Mouse (Mus musculus): Measurements from ENCODE around the gene 2210016L21Rik. TPM values are rescaled to one million over a fixed set of nuclear protein-coding genes. Genes with fewer than 3 reads are reported as not detected.
"Not testable (repeated sequence)": the region's sequence is repeated elsewhere in the genome, so short reads cannot be mapped to it uniquely, and the experiment has no call there.

Gene 2210016L21Rik
- polyA plus RNA-seq, 1 experiment: 26.1 TPM

- WGBS: 60% methylated on average over 13 of the region's 13 CpGs
- DNase-seq: no peak
- Histone ChIP-seq H3K27ac (ENCODE audit: insufficient read depth, low read depth, low read length) (no peak overlapping the region), H3K36me3 (ENCODE audit: control insufficient read depth, insufficient read depth, low read length) (no peaks in the 10 kb centered on the region), H3K27me3 (replicated peaks; ENCODE audit: control insufficient read depth, insufficient read depth, low read length) (no peaks in the 10 kb centered on the region), H3K4me1 (ENCODE audit: control insufficient read depth, insufficient read depth, low read length) (no peaks in the 10 kb centered on the region), H3K4me3 (ENCODE audit: insufficient read depth, low read depth, low read length) (no peak overlapping the region)
- TF ChIP-seq CTCF (conservative IDR thresholded peaks at IDR 0.05; ENCODE audit: insufficient read depth, insufficient read length, low read depth, low read length) (no peak), POLR2A (IDR thresholded peaks at IDR 0.05; ENCODE audit: low read depth, low read length) (no peak)
Measured at GRCm38 (mm10) chr5:114908598-114909305, 33.2 kb upstream of the 2210016L21Rik start.

- DNase-seq: peak; percentile 47
Measured at GRCm38 (mm10) chr5:114913686-114914085, 28.3 kb upstream of the 2210016L21Rik start.

GRCm38 (mm10) chr5:114914855-114915254 is 27.1 kb upstream of the 2210016L21Rik start:
- H3K36me3 ChIP-seq (ENCODE audit: control insufficient read depth, insufficient read depth, low read length): no peaks in the 10 kb centered on the region
- H3K4me3 ChIP-seq (ENCODE audit: insufficient read depth, low read depth, low read length): no peak overlapping the region
- no peaks in the 10 kb centered on the region for H3K4me1 ChIP-seq (ENCODE audit: control insufficient read depth, insufficient read depth, low read length)
- 85% methylated on average over 8 of the region's 8 CpGs for WGBS
- TF ChIP-seq POLR2A (IDR thresholded peaks at IDR 0.05; ENCODE audit: low read depth, low read length) (no peak), CTCF (conservative IDR thresholded peaks at IDR 0.05; ENCODE audit: insufficient read depth, insufficient read length, low read depth, low read length) (no peak)
- H3K27ac ChIP-seq (ENCODE audit: insufficient read depth, low read depth, low read length): no peak overlapping the region
- H3K27me3 ChIP-seq (replicated peaks; ENCODE audit: control insufficient read depth, insufficient read depth, low read length): no peaks in the 10 kb centered on the region
- no peak for DNase-seq

More at GRCm38 (mm10) chr5:114913686-114914085, 28.3 kb upstream of the 2210016L21Rik start:
- no peak overlapping the region for H3K27ac ChIP-seq (ENCODE audit: insufficient read depth, low read depth, low read length)
- no peaks in the 10 kb centered on the region for H3K27me3 ChIP-seq (replicated peaks; ENCODE audit: control insufficient read depth, insufficient read depth, low read length)
- H3K36me3 ChIP-seq (ENCODE audit: control insufficient read depth, insufficient read depth, low read length): no peaks in the 10 kb centered on the region
- H3K4me3 ChIP-seq (ENCODE audit: insufficient read depth, low read depth, low read length): no peak overlapping the region
- no peaks in the 10 kb centered on the region for H3K4me1 ChIP-seq (ENCODE audit: control insufficient read depth, insufficient read depth, low read length)
- TF ChIP-seq CTCF (conservative IDR thresholded peaks at IDR 0.05; ENCODE audit: insufficient read depth, insufficient read length, low read depth, low read length): no peak
- TF ChIP-seq POLR2A (IDR thresholded peaks at IDR 0.05; ENCODE audit: low read depth, low read length): no peak
- 37% methylated on average over 4 of the region's 4 CpGs for WGBS

- TF ChIP-seq POLR2A (IDR thresholded peaks at IDR 0.05; ENCODE audit: low read depth, low read length) (no peak), CTCF (conservative IDR thresholded peaks at IDR 0.05; ENCODE audit: insufficient read depth, insufficient read length, low read depth, low read length) (no peak)
Measured at GRCm38 (mm10) chr5:114915854-114916253, 26.1 kb upstream of the 2210016L21Rik start.

GRCm38 (mm10) chr5:114916777-114917176 is 25.2 kb upstream of the 2210016L21Rik start:
- Histone ChIP-seq H3K27me3 (replicated peaks; ENCODE audit: control insufficient read depth, insufficient read depth, low read length) (no peaks in the 10 kb centered on the region), H3K36me3 (ENCODE audit: control insufficient read depth, insufficient read depth, low read length) (no peaks in the 10 kb centered on the region), H3K4me1 (ENCODE audit: control insufficient read depth, insufficient read depth, low read length) (peaks cover 2% of the 10 kb centered on the region; the same call in 1 of the 2 replicates), H3K4me3 (ENCODE audit: insufficient read depth, low read depth, low read length) (no peak overlapping the region), H3K27ac (ENCODE audit: insufficient read depth, low read depth, low read length) (no peak overlapping the region)
- 78% methylated on average over 4 of the region's 4 CpGs for WGBS
- TF ChIP-seq POLR2A (IDR thresholded peaks at IDR 0.05; ENCODE audit: low read depth, low read length): no peak
- TF ChIP-seq CTCF (conservative IDR thresholded peaks at IDR 0.05; ENCODE audit: insufficient read depth, insufficient read length, low read depth, low read length): no peak
- DNase-seq: no peak

More at GRCm38 (mm10) chr5:114915854-114916253, 26.1 kb upstream of the 2210016L21Rik start:
- WGBS: 43% methylated on average over 5 of the region's 5 CpGs
- H3K27ac ChIP-seq (ENCODE audit: insufficient read depth, low read depth, low read length): no peak overlapping the region
- peak; percentile 33 for DNase-seq
- H3K4me1 ChIP-seq (ENCODE audit: control insufficient read depth, insufficient read depth, low read length): no peaks in the 10 kb centered on the region
- H3K4me3 ChIP-seq (ENCODE audit: insufficient read depth, low read depth, low read length): no peak overlapping the region
- H3K27me3 ChIP-seq (replicated peaks; ENCODE audit: control insufficient read depth, insufficient read depth, low read length): no peaks in the 10 kb centered on the region
- no peaks in the 10 kb centered on the region for H3K36me3 ChIP-seq (ENCODE audit: control insufficient read depth, insufficient read depth, low read length)

GRCm38 (mm10) chr5:114917357-114917756 is 24.6 kb upstream of the 2210016L21Rik start:
- H3K4me3 ChIP-seq (ENCODE audit: insufficient read depth, low read depth, low read length); DNase-seq; H3K36me3 ChIP-seq (ENCODE audit: control insufficient read depth, insufficient read depth, low read length); H3K27me3 ChIP-seq (replicated peaks; ENCODE audit: control insufficient read depth, insufficient read depth, low read length); H3K27ac ChIP-seq (ENCODE audit: insufficient read depth, low read depth, low read length); H3K4me1 ChIP-seq (ENCODE audit: control insufficient read depth, insufficient read depth, low read length): not testable (repeated sequence)
- 96% methylated on average over 5 of the region's 5 CpGs for WGBS

- peaks cover 7% of the 10 kb centered on the region; the same call in 1 of the 2 replicates for H3K4me1 ChIP-seq (ENCODE audit: control insufficient read depth, insufficient read depth, low read length)
- peak overlapping the region; percentile 2; the same call in 1 of the 2 replicates for H3K27ac ChIP-seq (ENCODE audit: insufficient read depth, low read depth, low read length)
- 50% methylated on average over 19 of the region's 19 CpGs for WGBS
- no peak overlapping the region for H3K4me3 ChIP-seq (ENCODE audit: insufficient read depth, low read depth, low read length)
- H3K36me3 ChIP-seq (ENCODE audit: control insufficient read depth, insufficient read depth, low read length): no peaks in the 10 kb centered on the region
- H3K27me3 ChIP-seq (replicated peaks; ENCODE audit: control insufficient read depth, insufficient read depth, low read length): no peaks in the 10 kb centered on the region
- peak; percentile 63 for DNase-seq
- TF ChIP-seq CTCF (conservative IDR thresholded peaks at IDR 0.05; ENCODE audit: insufficient read depth, insufficient read length, low read depth, low read length) (peak; percentile 40; the same call in 1 of the 2 replicates), POLR2A (IDR thresholded peaks at IDR 0.05; ENCODE audit: low read depth, low read length) (no peak)
Measured at GRCm38 (mm10) chr5:114921551-114922365, 20.2 kb upstream of the 2210016L21Rik start.

Data from kidney, adult 2 months (tissue).